Mouse (Mus musculus) liver, embryonic 11.5 days (tissue): ENCODE data around the gene Polr3g. TPM values are rescaled to one million over a fixed set of nuclear protein-coding genes. Genes with fewer than 3 reads are reported as not detected.

Experiments
- ATAC-seq: fragments of 200-750 bp; cut with Nextera tagmentation; replicated peaks from 2 replicates; pipeline ENCODE4 v1.8.0; 2017; ENCODE audit warnings: moderate number of reproducible peaks, mild to moderate bottlenecking, moderate TSS enrichment, moderate library complexity; ENCODE audit not compliant: low FRiP score
- DNase-seq: peaks from one replicate; pipeline ENCODE4 v3.0.0-alpha.2; 2017; ENCODE audit warnings: low spot score
- H3K27ac ChIP-seq: fragments of 300-500 bp; sonication (generic); 2 replicates; pipeline ENCODE4 v1.5.1; 2014; ENCODE audit warnings: mild to moderate bottlenecking, low read depth, low read length, control low read depth
- H3K27me3 ChIP-seq: fragments of 300-500 bp; sonication (generic); replicated peaks from 2 replicates; pipeline ENCODE4 v1.6.1; 2014; ENCODE audit warnings: low read length, mixed read lengths; ENCODE audit not compliant: control insufficient read depth, insufficient read depth
- H3K36me3 ChIP-seq: fragments of 300-500 bp; sonication (generic); 2 replicates; pipeline ENCODE4 v1.6.1; 2014; ENCODE audit warnings: mild to moderate bottlenecking, low read length, moderate library complexity, mixed read lengths; ENCODE audit not compliant: control insufficient read depth, insufficient read depth
- H3K4me1 ChIP-seq: fragments of 300-500 bp; sonication (generic); replicated peaks from 2 replicates; pipeline ENCODE4 v1.6.1; 2014; ENCODE audit warnings: low read length, mixed read lengths; ENCODE audit not compliant: control insufficient read depth, insufficient read depth
- H3K4me2 ChIP-seq: fragments of 300-500 bp; sonication (generic); 2 replicates; pipeline ENCODE4 v1.6.1; 2014; ENCODE audit warnings: mild to moderate bottlenecking, control low read depth, moderate library complexity
- H3K4me3 ChIP-seq: fragments of 300-500 bp; sonication (generic); 2 replicates; pipeline ENCODE4 v1.5.1; 2014; ENCODE audit warnings: low read depth, low read length, control low read depth
- H3K9ac ChIP-seq: fragments of 300-500 bp; sonication (generic); 2 replicates; pipeline ENCODE4 v1.6.1; 2014; ENCODE audit warnings: low read depth, low read length, control low read depth
- H3K9me3 ChIP-seq: fragments of 300-500 bp; sonication (generic); 2 replicates; pipeline ENCODE4 v1.6.1; 2016; ENCODE audit warnings: low read length, inconsistent platforms, mixed read lengths; ENCODE audit not compliant: control insufficient read depth
- WGBS: fragments of 180-500 bp; shearing (Covaris S2); extraction: QIAGEN DNeasy Blood & Tissue Kit; methylation state at CpG from one replicate; pipeline ENCODE4 v1.1.7; 2014; 5-methylcytosine and 5-hydroxymethylcytosine counted together
- polyA plus RNA-seq: library from polyadenylated mRNA; unstranded; fragments of >200 nt; fragmentation: Nextera tagmentation; extraction: Ambion mirVana; gene quantifications from 2 replicates; pipeline ENCODE4 v1.2.1, GENCODE M21; 2014

Polr3g gene
- polyA plus RNA-seq, 1 experiment from 2014 or later: 26.3 TPM

DNA sequence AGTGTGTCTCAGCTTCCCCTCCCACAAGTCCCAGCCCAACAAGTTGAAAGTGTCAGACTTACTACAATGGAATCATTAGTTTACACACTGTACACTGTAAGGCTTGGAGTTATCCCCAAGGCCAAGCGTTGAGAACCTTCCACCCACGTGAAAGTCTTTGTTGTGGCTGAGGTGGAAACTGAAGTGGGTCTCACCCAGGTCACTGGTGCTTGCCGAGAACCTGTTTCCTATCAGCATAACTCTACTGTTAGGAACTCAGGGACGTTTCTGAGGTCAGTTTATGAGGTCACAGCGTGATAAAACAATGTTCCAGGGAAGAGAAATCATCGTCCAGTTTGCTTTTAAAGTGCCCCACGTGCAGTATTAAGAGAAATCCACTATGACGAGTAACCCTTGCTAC lies 35.5 kb downstream of the Polr3g start:
- ATAC-seq: no peak
- Histone ChIP-seq H3K4me3 (no peak overlapping the region), H3K9me3 (no peaks in the 10 kb centered on the region), H3K36me3 (peaks cover 13% of the 10 kb centered on the region), H3K4me2 (no peak overlapping the region), H3K27ac (no peak overlapping the region), H3K9ac (no peak overlapping the region), H3K4me1 (no peaks in the 10 kb centered on the region), H3K27me3 (no peaks in the 10 kb centered on the region)
- WGBS: 85% methylated on average over 8 of the region's 8 CpGs
- DNase-seq: no peak

DNA sequence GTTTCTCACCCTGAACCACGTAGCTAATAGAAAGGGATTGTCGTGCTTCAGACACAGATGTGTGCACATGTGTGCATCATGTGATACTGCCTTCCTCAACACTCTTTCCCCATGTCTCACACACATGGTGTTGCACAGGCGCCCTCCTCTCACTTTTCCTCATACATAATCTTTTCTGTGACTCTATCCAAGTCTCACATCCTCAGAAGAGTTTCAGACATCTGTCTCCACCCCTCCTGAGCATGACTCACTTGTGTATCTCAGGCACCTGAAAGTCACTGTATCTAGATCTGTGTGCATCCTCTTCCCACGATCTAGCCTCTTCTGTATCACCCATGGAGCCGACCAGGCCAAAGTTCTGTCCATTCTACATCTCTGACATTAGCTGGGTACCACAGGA lies 43.1 kb downstream of the Polr3g start:
- Histone ChIP-seq H3K4me1 (peaks cover 6% of the 10 kb centered on the region; the same call in 1 of the 2 replicates), H3K27ac (no peak overlapping the region), H3K27me3 (no peaks in the 10 kb centered on the region), H3K36me3 (peaks cover 13% of the 10 kb centered on the region; the same call in 1 of the 2 replicates), H3K9ac (no peak overlapping the region), H3K4me3 (no peak overlapping the region), H3K9me3 (no peaks in the 10 kb centered on the region), H3K4me2 (no peak overlapping the region)
- DNase-seq: no peak
- ATAC-seq: no peak
- 88% methylated on average over 5 of the region's 5 CpGs for WGBS

DNA sequence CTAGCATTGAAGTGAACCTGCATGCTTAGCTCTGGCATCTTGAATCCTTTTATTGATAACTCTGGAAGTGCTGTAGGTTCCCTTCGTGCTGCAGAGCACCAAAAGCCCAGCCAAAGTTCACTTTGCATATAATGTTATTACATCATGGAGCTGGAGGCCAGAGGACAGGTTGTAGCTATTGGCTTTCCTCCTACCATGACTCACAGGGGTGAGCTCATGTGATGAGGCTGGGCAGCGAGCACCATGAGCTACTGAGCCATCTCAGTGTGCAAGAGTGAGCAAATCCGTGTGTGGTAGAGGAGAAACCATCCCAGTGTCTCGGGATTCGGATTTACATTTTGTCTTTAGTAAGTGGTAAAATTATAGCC lies 46.5 kb downstream of the Polr3g start:
- Histone ChIP-seq H3K27me3 (no peaks in the 10 kb centered on the region), H3K9me3 (no peaks in the 10 kb centered on the region), H3K9ac (no peak overlapping the region), H3K4me1 (peaks cover 6% of the 10 kb centered on the region; the same call in 1 of the 2 replicates), H3K27ac (no peak overlapping the region), H3K4me3 (no peak overlapping the region), H3K4me2 (no peak overlapping the region), H3K36me3 (peaks cover 10% of the 10 kb centered on the region; the same call in 1 of the 2 replicates)
- DNase-seq: no peak
- 0 out of 2 replicates have a peak, but pooled peaks have one; percentile 18 for ATAC-seq
- WGBS: 88% methylated on average over 5 of the region's 5 CpGs

DNA sequence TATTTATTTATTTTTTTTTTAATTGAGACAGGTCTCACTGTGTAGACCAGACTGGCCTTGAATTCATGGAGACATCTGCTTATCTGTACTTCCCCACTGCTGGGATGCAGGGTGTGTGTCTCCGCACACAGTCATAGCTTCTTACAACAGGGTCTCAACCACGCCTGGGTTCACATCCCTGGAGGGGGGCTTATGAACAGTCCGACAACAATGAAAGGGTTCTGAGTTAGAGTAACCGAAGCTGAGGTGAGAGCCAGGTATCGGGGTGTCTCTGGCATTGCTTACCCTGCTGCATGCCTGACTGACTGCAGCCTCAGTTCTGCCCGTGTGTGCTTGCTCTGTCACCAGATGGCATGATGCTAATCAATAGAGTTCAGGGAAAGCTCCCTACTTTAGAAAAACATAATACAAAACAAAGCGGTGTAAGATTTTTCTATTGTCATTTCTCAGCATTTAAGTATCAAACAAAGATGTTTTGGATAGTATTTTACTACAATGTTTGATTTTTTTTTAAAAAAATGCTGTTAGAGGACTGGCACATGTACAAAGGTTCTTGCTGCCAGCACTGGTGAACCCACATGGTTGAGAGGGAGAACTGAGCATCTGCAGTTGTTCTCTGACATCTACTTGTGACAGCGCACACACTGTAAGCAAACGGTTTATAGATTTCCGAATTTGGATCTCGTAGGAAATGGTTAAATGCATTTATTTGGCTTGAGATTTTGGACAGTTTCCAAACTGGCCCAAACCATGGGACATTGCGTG lies 47.1 kb downstream of the Polr3g start:
- no peak overlapping the region for H3K4me3 ChIP-seq
- DNase-seq (no peak), ATAC-seq (peak; percentile 90)
- peaks cover 8% of the 10 kb centered on the region; the same call in 1 of the 2 replicates for H3K36me3 ChIP-seq
- H3K9ac ChIP-seq: no peak overlapping the region
- H3K27me3 ChIP-seq: no peaks in the 10 kb centered on the region
- H3K9me3 ChIP-seq: no peaks in the 10 kb centered on the region
- WGBS: 84% methylated on average over 12 of the region's 12 CpGs
- H3K4me1 ChIP-seq: peaks cover 8% of the 10 kb centered on the region
- H3K4me2 ChIP-seq: no peak overlapping the region
- no peak overlapping the region for H3K27ac ChIP-seq

DNA sequence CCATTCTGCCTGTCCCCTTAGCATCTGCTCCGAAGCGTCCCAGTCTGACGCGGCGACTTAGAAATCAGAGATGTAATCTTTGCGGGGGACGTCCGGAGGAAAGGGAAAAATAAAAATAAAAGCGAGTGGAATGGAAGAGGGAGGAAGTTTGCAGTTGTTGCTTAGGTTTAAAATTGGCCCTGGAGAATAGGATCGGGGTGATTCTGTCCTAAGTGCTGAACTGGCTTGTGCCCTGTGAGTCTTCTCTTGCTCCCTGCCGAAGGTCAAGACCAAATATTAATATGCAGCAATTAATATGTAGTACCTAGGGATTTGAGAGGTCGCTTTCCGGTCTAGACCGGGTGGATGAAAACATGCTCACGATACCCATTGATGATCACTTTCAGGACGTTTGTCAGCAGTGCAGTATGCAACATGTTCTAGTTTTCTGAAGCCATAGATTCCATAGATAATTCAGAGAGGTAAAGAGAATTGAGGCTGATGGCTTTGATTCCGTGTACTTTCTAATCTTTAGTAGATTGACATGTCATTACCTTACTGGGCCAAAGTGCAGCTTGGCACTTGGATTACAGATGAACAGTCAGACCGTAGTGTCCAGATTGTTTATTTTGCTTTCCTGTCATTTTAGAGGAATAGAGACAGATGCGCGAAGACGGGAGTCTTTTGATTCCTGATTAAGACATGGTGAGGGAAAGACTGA lies 52.6 kb downstream of the Polr3g start:
- H3K27me3 ChIP-seq: no peaks in the 10 kb centered on the region
- H3K9ac ChIP-seq: peak overlapping the region; percentile 87
- H3K36me3 ChIP-seq: no peaks in the 10 kb centered on the region
- peaks cover 15% of the 10 kb centered on the region for H3K4me1 ChIP-seq
- H3K9me3 ChIP-seq: no peaks in the 10 kb centered on the region
- H3K4me2 ChIP-seq: peak overlapping the region; percentile 90
- peak overlapping the region; percentile 94 for H3K27ac ChIP-seq
- WGBS: 12% methylated on average over 21 of the region's 21 CpGs
- ATAC-seq (no peak; the same call in 1 of the 2 replicates), DNase-seq (no peak)
- peak overlapping the region; percentile 85 for H3K4me3 ChIP-seq

DNA sequence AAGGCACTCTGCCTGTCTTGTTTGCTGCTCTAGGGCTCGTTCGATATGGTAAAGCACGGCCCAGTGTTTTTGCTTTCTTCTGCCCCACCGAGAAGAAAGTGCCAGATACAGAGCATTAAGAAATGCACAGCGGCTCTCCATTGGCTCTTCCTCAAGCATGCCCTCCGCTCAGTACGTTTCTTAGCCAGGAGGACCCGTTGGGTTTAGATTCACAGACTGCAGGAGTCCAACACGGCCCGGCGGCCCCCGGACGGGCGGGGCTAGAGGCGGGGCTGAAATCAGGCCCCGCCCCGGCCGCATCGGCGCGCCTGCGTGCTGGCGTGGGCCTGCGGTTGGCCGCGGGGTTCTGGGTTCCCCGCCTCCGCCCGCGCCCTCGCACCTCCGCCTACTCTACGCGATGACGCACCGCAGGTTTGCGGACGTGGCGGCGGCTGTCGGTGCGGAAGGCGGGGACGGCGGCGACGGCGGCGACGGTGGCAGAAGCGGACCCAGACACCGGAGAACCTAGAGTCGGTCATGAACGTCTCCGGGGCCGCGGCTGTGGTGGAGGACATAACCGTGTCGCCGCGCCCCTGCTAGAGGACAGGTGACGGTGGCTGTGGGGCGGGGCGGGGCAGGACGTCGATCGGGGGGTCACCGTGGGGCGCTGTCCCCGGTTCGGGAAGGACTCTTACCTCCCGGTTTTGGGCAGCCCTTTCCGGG lies 53.3 kb downstream of the Polr3g start, which contains the start of gene Lysmd3:
Gene Lysmd3, plus strand, starts transcription at position 313 of the 702 bp plus-strand sequence.
- Histone ChIP-seq H3K27ac (peak within 1 kb of the TSS; percentile 94), H3K4me1 (peaks cover 13% of the 10 kb centered on the region), H3K4me2 (peak within 1 kb of the TSS; percentile 90), H3K36me3 (no peaks in the 10 kb centered on the region), H3K9ac (peak within 1 kb of the TSS; percentile 87), H3K4me3 (peak within 1 kb of the TSS; percentile 85), H3K27me3 (no peaks in the 10 kb centered on the region), H3K9me3 (no peaks in the 10 kb centered on the region)
- DNase-seq (peak; percentile 92), ATAC-seq (peak; percentile 97)
- WGBS: under 1% methylated on average over 71 of the region's 73 CpGs

DNA sequence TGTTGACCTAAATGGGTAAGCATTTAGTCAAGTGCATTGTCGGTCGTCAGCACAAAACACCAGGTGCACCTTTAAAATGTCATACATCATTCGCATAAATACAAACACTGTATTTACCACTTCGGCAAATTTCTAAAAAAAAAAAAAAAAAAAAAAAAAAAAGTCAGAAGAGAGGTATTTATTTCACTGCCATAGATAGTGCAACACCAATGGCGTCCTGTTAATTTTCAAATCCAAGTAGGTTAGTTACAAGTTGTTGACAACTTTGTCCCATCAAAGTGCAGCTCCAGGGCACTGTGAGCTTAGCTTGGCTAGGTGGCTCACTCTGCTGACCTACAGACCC lies 53.8 kb downstream of the Polr3g start:
- DNase-seq (no peak), ATAC-seq (peak; percentile 78; the same call in 1 of the 2 replicates)
- 31% methylated on average over 5 of the region's 5 CpGs for WGBS

DNA sequence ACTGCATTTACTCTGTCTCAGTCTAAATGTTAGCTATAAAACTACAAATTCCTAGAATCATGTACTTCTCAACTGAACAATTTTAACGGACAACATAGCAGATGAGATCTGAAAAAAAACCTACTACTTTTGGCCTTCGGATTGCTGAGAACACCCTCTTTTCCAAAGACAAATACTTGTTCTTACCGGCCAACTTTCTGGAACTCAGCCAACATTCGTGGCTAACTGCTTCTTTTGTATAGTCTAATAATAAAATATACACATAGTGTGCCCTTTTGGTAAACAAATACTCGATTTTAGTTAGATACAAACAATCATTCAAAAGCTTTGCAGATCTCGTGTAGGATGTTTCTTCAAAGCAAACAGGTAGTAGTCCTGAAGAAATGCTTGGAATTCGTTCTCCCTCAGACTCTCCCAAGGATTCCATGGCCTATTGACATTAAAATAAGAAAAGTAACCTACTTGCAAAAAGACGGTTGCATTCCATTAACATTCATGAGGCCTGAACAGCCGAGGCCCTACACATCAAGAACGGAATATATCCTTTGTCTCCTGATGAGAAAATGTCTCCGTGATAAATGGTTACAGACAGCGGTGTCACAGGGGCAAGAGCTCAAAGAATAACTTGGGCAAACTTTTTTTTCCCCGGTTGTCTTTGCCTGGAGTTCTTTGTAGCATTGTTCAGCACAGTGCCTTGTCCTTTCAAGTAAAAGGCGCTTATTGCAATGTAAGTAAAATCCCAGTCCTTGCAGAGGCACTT lies 54.5 kb downstream of the Polr3g start:
- Histone ChIP-seq H3K4me3 (peak overlapping the region; percentile 85; the same call in 1 of the 2 replicates), H3K36me3 (no peaks in the 10 kb centered on the region), H3K4me1 (peaks cover 13% of the 10 kb centered on the region), H3K4me2 (peak overlapping the region; percentile 90), H3K27me3 (no peaks in the 10 kb centered on the region), H3K9ac (no peak overlapping the region), H3K9me3 (no peaks in the 10 kb centered on the region), H3K27ac (peak overlapping the region; percentile 94; the same call in 1 of the 2 replicates)
- DNase-seq (no peak), ATAC-seq (no peak)
- 61% methylated on average over 14 of the region's 14 CpGs for WGBS

More for the DNA sequence above, 53.8 kb downstream of the Polr3g start:
- no peaks in the 10 kb centered on the region for H3K27me3 ChIP-seq
- H3K27ac ChIP-seq: peak overlapping the region; percentile 94
- H3K4me2 ChIP-seq: peak overlapping the region; percentile 90
- H3K4me3 ChIP-seq: peak overlapping the region; percentile 85
- H3K9ac ChIP-seq: peak overlapping the region; percentile 87
- peaks cover 13% of the 10 kb centered on the region for H3K4me1 ChIP-seq
- H3K36me3 ChIP-seq: no peaks in the 10 kb centered on the region
- no peaks in the 10 kb centered on the region for H3K9me3 ChIP-seq
